Mouse (Mus musculus): ENCODE measurements around the gene Klk1b24.
"Not testable (repeated sequence)": the region's sequence is repeated elsewhere in the genome, so short reads cannot be mapped to it uniquely, and the experiment has no call there.

Gene Klk1b24

GRCm38 (mm10) chr7:44187936-44188335, at the start of gene Klk1b24:
Gene Klk1b24 (plus strand): TSS chr7:44188236.
- DNase-seq: not testable (repeated sequence)

- DNase-seq: no peak
Observed at GRCm38 (mm10) chr7:44179299-44180045, 8.6 kb upstream of the Klk1b24 start.

GRCm38 (mm10) chr7:44186516-44186915, 1.5 kb upstream of the Klk1b24 start:
- DNase-seq: not testable (repeated sequence)

- DNase-seq: not testable (repeated sequence)
Observed at GRCm38 (mm10) chr7:44193466-44193865, 5.4 kb downstream of the Klk1b24 start.

- no peak for DNase-seq
Observed at GRCm38 (mm10) chr7:44197891-44198290, 9.9 kb downstream of the Klk1b24 start, which contains the start of gene Klk1b3. Gene Klk1b3 (plus strand): TSS chr7:44198191.

GRCm38 (mm10) chr7:44207135-44207534, 19.1 kb downstream of the Klk1b24 start, which contains the start of gene Klk1b4:
Gene Klk1b4 (plus strand): TSS chr7:44207435.
- DNase-seq: not testable (repeated sequence)

GRCm38 (mm10) chr7:44208307-44208706, 20.3 kb downstream of the Klk1b24 start:
- DNase-seq: no peak

GRCm38 (mm10) chr7:44215645-44216044, 27.6 kb downstream of the Klk1b24 start, which contains the start of gene Klk1b5:
Gene Klk1b5 (plus strand): TSS chr7:44215945.
- no peak for DNase-seq

- DNase-seq: not testable (repeated sequence)
Observed at GRCm38 (mm10) chr7:44221601-44222000, 33.6 kb downstream of the Klk1b24 start.

- DNase-seq: not testable (repeated sequence)
Observed at GRCm38 (mm10) chr7:44222335-44222734, 34.3 kb downstream of the Klk1b24 start.

GRCm38 (mm10) chr7:44225076-44225475, 37.0 kb downstream of the Klk1b24 start, which contains the start of gene Klk1:
Gene Klk1 (plus strand): TSS chr7:44225360.
- DNase-seq: no peak

GRCm38 (mm10) chr7:44235909-44236308, 47.9 kb downstream of the Klk1b24 start, which contains the start of gene Gm36864:
Gene Gm36864 (plus strand): TSS chr7:44236177.
- no peak for DNase-seq

- no peak for DNase-seq
Observed at GRCm38 (mm10) chr7:44239913-44240312, 51.9 kb downstream of the Klk1b24 start.

- no peak for DNase-seq
Observed at GRCm38 (mm10) chr7:44240712-44241111, 52.7 kb downstream of the Klk1b24 start.

GRCm38 (mm10) chr7:44241163-44241562, 53.1 kb downstream of the Klk1b24 start:
- DNase-seq: no peak
